Mouse (Mus musculus) skeletal muscle tissue, adult 2 months (tissue): ENCODE data around the gene B830017H08Rik.

Experiments used
- DNase-seq: peaks from one replicate; pipeline ENCODE4 v3.0.0-alpha.2; 2012; ENCODE audit warnings: low read depth, low spot score

B830017H08Rik gene

GRCm38 (mm10) chr16:17832821-17833220, at the start of gene B830017H08Rik:
Gene B830017H08Rik, plus strand, starts transcription at chr16:17833121.
- DNase-seq: no peak

DNA sequence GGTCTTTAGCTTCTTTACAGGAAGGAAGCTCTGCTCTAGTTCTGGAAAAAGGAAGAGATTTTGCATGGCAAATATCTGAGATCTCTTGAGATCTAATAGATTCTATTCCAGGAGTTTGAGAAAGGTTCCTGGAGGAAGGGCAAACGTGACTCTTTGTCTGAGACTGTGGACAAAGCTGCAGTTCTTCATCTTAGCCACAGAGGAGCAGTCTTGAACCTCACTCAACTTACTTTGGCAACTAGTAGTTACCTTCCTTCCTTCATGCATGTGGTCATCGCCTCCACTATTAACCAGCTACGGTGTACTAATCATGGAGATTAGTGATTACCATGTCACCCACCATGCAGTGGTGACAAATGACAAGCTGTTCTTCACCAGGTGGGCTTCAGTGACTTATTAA, 47.6 kb upstream of the B830017H08Rik start:
- no peak for DNase-seq

GRCm38 (mm10) chr16:17792728-17793127, 40.2 kb upstream of the B830017H08Rik start:
- DNase-seq: no peak

GRCm38 (mm10) chr16:17794047-17794446, 38.9 kb upstream of the B830017H08Rik start:
- DNase-seq: no peak

GRCm38 (mm10) chr16:17795643-17796042, 37.3 kb upstream of the B830017H08Rik start:
- no peak for DNase-seq

DNA sequence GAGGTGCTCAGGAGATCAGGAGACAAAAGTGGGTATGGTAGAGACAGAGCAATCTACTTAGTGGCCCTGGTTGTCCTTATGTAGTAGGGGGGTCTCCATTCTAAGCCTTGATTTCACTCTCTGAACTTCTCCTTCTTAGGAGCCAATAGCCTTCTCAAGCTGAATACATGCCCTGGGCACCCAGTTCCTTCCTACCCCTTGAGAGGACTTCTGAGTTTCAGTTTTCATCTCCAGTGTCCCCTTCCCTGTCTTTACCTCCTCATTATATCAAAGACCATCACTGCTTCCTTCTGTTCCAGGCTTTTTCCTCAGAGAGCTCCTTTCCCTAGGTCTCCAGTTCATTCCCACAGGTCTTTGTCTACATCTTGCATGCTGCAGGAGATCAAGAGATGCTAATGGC, 36.4 kb upstream of the B830017H08Rik start:
- DNase-seq: no peak

GRCm38 (mm10) chr16:17796971-17797811, 35.7 kb upstream of the B830017H08Rik start, which contains the start of gene Scarf2:
Gene Scarf2, plus strand, starts transcription at chr16:17797282.
- no peak for DNase-seq

GRCm38 (mm10) chr16:17797812-17798311, 35.1 kb upstream of the B830017H08Rik start:
- no peak for DNase-seq

GRCm38 (mm10) chr16:17798321-17799180, 34.4 kb upstream of the B830017H08Rik start:
- no peak for DNase-seq

- no peak for DNase-seq
Measured at GRCm38 (mm10) chr16:17799584-17799983, 33.3 kb upstream of the B830017H08Rik start.

DNA sequence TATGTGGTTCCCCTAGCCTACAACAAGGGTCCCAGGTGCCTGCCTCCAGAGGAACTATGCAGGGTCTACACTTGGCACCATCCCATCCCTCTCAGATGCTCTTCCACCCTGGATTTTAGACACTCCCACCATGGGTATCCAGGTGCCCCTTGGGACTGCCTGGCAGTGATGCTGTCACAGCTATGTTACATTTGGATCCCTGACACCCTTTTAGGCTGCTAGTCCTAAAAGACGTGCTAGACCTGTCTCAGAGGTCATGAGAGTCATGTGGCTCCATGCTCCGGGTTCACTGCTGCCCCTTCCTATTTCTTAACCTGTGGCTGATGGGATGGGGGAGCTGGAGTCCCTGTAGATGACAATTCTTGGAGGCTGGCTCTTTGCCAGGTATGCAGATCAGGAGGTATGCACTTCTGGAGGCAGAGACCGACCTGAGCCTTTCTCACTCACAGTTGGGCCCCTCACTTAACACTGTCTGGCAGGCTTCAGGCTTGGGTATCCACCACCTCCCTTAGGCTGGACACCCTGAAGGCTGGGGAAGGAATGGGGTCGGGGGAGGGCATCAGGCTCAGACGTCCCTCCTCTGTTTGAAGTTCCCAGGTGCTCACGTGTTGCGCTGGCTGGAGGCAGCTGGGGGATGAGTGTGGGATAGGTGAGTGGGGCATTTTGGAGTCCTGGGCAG, 31.0 kb upstream of the B830017H08Rik start:
- DNase-seq: no peak

GRCm38 (mm10) chr16:17802456-17802838, 30.5 kb upstream of the B830017H08Rik start:
- no peak for DNase-seq

DNA sequence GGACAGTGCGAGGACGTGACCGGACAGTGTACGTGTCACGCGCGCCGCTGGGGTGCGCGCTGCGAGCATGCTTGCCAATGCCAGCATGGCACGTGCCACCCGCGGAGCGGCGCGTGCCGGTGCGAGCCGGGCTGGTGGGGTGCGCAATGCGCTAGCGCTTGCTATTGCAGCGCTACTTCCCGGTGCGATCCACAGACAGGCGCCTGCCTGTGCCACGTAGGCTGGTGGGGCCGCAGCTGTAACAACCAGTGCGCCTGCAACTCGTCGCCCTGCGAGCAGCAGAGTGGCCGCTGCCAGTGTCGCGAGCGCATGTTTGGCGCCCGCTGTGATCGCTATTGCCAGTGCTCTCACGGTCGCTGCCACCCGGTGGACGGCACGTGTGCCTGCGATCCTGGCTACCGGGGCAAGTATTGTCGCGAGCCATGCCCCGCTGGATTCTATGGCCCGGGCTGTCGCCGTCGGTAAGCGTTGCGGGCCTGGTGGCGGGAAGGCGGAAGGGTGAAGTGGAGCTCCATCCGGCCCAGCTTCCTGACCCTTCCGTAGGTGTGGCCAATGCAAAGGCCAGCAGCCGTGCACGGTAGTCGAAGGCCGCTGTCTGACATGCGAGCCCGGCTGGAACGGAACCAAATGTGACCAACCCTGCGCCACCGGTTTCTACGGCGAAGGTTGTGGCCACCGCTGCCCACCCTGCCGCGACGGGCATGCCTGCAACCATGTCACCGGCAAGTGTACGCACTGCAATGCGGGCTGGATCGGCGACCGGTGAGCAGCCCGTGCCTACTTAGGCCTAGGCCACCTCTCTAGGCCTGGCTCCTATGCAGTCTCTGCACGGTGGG, 29.9 kb upstream of the B830017H08Rik start:
- DNase-seq: no peak

GRCm38 (mm10) chr16:17803675-17804448, 29.1 kb upstream of the B830017H08Rik start:
- no peak for DNase-seq

DNA sequence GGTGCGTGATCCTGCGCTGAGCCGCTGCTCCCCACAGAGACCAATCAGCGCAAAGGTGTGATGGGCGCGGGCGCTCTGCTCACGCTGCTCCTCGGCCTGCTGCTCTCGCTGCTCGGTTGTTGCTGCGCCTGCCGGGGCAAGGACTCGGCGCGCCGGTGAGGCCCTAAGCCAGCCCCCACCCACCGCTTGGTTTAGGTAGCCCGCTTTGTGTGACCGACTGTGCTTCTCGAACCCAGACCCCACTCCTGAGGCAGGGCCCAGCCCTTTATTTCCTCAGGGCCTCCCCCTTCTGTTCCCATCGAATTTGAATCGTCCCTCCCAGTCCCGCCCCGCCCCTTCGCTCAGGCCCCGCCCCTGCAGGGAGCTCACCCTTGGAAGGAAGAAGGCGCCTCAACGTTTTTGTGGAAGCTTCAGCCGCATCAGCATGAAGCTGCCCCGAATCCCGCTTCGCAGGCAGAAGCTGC, 28.4 kb upstream of the B830017H08Rik start:
- DNase-seq: no peak

DNA sequence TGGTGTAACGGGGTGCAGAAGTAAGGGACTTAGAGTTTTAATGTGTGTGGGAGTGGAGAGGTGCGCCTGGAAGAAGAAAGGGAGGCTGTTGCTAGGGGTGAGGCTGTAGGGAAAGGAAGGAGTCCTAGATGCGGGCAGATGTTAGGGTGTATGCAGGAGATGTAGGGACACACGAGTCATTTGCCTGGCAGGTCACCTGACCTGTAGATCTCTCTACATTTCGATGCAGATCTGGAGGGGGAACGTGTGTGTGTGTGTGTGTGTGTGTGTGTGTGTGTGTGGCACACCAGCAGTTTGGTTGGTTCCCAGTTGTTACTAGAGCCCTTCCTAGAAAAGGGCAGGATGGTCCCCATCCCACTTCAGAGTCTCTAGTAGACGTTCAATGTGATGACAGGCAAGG, 27.9 kb upstream of the B830017H08Rik start:
- no peak for DNase-seq

GRCm38 (mm10) chr16:17806581-17807191, 26.2 kb upstream of the B830017H08Rik start:
- no peak for DNase-seq

DNA sequence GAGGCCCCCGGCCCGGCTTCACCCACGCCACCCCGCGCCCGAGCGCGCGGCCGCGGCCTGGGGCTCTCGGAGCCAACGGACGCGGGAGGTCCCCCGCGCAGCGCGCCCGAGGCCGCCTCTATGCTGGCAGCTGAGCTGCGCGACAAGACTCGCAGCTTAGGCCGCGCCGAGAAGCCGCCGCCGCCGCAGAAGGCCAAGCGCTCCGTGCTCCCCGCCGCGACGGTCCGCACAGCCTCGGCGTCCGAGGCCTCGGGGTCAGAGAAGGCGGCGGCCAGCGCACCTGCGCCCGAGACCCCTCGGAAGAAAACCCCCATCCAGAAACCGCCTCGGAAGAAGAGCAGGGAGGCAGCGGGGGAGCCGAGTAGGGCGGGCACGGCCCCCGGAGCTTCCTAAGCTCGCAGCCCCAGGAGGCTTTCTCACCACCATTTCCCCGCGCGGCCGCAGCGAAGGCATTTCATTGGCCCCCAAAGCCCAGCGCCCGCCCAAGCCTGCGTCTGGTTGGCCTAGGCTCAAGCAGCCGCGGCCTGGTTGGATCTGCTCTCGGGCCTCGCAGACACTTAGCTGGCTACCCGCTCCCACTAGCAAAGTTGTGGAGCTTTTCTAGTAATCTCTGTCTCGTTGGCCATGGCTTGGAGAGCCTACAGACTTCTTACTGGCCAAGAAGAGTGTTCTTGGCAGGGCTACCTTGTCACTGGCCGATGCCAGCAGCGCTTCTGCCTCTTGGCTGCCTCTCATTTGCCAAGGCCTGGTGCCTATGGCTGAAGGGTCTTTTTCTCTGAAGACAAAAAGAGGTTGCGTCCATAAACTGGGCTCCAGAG, 25.5 kb upstream of the B830017H08Rik start:
- peak; percentile 68 for DNase-seq

DNA sequence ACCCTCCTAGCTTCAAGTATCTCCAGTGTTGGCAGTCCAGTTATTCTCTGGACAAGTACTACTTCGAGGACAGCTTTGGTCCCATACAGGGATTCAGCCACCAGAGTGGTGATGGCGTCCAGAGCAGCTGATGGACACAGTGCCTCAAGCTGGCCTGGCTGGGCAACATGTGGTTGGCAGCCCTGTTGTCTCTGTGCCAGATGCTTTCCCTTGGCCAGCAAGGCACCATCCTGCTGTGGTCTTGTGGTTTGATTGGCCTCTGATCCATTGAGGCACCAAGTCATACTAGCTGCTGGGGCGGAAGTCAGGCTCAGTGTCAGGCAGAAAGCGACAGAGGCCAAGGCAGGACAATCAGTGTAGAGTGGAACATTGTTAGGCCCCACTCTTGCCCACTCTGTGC, 23.8 kb upstream of the B830017H08Rik start:
- DNase-seq: no peak
